Mouse (Mus musculus): ENCODE measurements at regions not wholly inside any gene's neighbourhood (a gene's known extent, or its start where the extent isn't known, plus 50 kb on each side); places are given as distances from the start of the nearest gene placed in this dataset.

- DNase-seq (ENCODE audit: low read depth in 1 of 2, low spot score in 2 of 2): no peak
Observed at GRCm38 (mm10) chr13:83206622-83207021, 297.2 kb upstream of the Mef2c start.

DNA sequence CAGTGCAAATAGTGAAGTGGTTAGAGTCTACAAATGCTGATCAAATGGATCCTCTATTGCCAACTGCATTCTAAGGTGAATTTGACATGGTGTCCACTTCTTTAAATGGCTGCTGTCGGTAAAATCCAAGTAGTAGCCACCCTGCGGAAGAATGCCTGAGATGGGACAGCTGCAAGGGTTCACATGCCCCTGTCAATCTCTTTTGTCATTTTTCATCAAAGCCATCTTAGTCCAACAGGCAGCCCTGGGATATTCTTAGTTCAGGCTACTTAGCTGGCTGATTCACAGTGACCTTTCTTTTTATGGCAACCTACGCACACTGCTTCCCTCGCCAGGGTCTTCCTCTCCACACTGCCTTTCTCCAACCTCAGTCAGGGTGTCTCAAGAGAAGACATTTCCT lies 296.3 kb upstream of the Mef2c start:
- DNase-seq (ENCODE audit: low read depth in 1 of 2, low spot score in 2 of 2): no peak

GRCm38 (mm10) chr13:83208111-83208510 lies 295.7 kb upstream of the Mef2c start:
- no peak for DNase-seq (ENCODE audit: low read depth in 1 of 2, low spot score in 2 of 2)

GRCm38 (mm10) chr13:83214811-83215210 lies 289.0 kb upstream of the Mef2c start:
- no peak for DNase-seq (ENCODE audit: low read depth in 1 of 2, low spot score in 2 of 2)

DNA sequence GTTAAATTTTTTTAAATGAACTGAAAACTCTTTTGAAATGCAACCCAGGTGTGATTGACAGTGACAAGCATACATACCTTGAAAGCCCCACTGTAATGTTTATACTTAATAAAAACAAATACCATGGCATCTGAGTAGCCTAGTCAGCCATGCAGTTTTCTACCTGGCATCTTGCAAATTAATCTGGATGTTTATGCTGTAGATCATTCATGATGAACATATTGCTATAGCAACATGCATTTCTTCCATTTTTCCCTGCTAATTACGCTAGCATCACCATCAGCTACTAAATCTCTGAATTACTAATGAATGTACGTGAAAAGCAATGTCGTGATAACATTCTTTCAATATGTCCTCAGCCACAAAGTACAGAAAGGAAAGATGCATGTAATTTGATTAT lies 287.4 kb upstream of the Mef2c start:
- DNase-seq (ENCODE audit: low read depth in 1 of 2, low spot score in 2 of 2): no peak

- DNase-seq (ENCODE audit: low read depth in 1 of 2, low spot score in 2 of 2): no peak
Observed at GRCm38 (mm10) chr13:83252452-83252851, 251.4 kb upstream of the Mef2c start.

GRCm38 (mm10) chr13:83266591-83266990 lies 237.2 kb upstream of the Mef2c start:
- DNase-seq (ENCODE audit: low read depth in 1 of 2, low spot score in 2 of 2): no peak

GRCm38 (mm10) chr13:83268663-83269062 lies 235.2 kb upstream of the Mef2c start:
- no peak for DNase-seq (ENCODE audit: low read depth in 1 of 2, low spot score in 2 of 2)

GRCm38 (mm10) chr13:83278695-83279094 lies 225.1 kb upstream of the Mef2c start:
- DNase-seq (ENCODE audit: low read depth in 1 of 2, low spot score in 2 of 2): no peak

DNA sequence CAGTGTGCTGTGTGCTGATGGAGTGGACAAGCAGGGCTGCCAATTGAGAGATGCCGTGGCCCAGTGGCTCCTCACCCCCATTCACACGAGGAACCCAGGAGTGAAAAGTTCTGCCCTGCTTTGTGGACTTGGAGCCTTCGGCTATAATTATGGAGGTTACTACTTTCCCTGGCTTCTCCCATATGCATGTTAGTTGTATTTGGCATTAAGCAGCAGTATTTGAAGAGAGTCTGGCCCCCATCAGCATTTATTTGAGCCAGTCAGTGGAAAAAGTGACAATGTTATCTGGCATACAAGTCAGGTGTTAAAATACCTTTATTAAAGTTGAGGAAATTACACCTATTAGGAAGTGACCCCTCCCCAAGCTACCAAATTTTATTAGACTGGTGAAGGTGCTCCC lies 196.1 kb upstream of the Mef2c start:
- DNase-seq (ENCODE audit: low read depth in 1 of 2, low spot score in 2 of 2): no peak

DNA sequence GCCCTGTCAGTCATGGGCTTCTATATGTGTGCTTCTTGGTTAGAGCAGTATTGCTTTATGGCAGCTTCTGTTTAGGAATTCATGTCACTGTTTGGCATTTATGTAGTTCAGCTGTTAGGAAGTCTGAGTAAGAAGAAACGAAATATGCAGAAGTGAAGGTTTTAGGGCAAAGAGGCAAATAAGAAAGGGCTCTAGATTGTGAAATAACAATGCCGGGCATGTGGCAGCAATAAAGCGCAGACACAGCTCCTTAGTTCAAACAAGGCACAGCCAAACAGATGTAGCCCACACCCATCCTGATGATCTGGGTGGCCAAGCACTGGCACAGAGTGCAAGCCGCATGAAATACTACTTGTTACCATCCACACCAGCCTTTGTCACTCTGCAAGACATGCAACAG lies 175.3 kb upstream of the Mef2c start:
- DNase-seq (ENCODE audit: low read depth in 1 of 2, low spot score in 2 of 2): no peak

DNA sequence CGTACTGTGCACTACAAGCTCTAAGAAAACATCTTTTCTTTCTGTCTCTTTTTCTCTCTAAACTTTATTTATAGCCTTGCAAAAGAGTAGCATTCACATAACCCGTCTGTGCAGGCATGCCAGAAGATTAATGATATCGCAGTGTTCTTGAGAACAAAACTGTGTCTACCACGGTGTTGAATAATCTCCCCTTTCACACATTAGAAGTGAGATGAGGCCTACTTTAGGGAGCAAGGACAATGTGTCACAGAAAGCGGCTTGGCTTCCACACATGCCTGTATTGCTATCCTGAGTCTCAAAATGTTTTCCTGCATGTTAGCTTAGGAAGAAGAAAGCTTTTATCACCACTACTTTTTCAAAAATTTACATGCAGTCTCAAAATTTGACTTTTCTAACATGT lies 170.1 kb upstream of the Mef2c start:
- DNase-seq (ENCODE audit: low read depth in 1 of 2, low spot score in 2 of 2): no peak

DNA sequence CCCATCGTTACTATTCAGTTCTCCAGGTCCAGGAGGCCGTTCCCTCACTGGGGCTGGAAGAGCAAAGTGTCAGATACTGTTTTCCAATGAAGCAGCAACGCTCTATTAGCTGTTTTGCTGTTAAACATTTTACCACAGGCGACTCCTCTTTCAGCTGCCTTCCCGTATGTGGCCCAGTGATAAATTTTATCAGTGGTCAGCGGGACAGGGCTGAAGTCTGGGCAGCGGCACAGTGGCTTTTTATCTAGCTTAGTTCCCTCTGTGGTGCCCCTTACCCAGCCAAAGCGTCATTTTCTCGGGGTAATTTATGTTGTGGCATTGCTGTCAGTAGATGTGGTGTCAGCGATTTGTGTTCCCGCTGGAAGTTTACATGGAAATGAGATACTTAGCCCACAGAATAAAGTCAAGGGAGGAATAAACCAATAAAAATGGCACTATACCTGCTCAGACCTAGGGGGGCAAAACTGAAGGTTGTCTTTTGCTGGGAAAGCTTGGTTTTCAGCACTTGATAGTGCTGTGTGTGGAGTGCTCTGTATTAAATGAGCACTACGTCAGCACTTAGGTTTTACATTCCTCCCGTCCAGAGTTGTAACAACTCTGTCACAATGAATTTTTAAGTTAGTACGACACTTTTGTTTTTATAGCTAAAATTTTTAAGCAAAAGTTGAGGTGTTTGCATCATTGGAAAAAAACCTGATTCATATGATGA lies 159.1 kb upstream of the Mef2c start:
- no peak for DNase-seq (ENCODE audit: low read depth in 1 of 2, low spot score in 2 of 2)

DNA sequence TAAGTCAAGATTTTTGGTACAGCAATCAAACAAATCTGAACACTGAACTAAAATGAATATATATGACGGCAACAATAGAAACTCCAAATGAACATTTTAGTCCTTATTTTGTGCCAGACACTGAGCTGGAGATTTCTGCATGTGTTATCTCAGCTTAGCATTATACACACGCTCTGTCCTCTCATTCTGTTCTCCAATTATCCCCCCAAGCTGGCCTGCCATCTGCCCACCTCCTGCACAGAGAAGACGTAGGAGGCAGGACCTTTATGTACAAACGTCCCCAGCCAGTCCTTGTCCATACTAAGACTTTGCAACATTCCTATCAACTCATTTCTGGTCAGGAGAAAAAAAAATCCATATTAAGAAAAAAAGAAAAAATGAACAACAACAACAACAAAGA lies 148.5 kb upstream of the Mef2c start:
- DNase-seq (ENCODE audit: low read depth in 1 of 2, low spot score in 2 of 2): no peak

GRCm38 (mm10) chr13:83360529-83360928 lies 143.3 kb upstream of the Mef2c start:
- DNase-seq (ENCODE audit: low read depth in 1 of 2, low spot score in 2 of 2): no peak

- DNase-seq (ENCODE audit: low read depth in 1 of 2, low spot score in 2 of 2): no peak
Observed at GRCm38 (mm10) chr13:83376097-83376797, 127.6 kb upstream of the Mef2c start.

- no peak for DNase-seq (ENCODE audit: low read depth in 1 of 2, low spot score in 2 of 2)
Observed at GRCm38 (mm10) chr13:83378644-83379043, 125.2 kb upstream of the Mef2c start.

- no peak for DNase-seq (ENCODE audit: low read depth in 1 of 2, low spot score in 2 of 2)
Observed at GRCm38 (mm10) chr13:83382609-83383008, 121.2 kb upstream of the Mef2c start.

GRCm38 (mm10) chr13:83394773-83395172 lies 109.1 kb upstream of the Mef2c start:
- no peak for DNase-seq (ENCODE audit: low read depth in 1 of 2, low spot score in 2 of 2)

- DNase-seq (ENCODE audit: low read depth in 1 of 2, low spot score in 2 of 2): no peak
Observed at GRCm38 (mm10) chr13:83399381-83399780, 104.5 kb upstream of the Mef2c start.

DNA sequence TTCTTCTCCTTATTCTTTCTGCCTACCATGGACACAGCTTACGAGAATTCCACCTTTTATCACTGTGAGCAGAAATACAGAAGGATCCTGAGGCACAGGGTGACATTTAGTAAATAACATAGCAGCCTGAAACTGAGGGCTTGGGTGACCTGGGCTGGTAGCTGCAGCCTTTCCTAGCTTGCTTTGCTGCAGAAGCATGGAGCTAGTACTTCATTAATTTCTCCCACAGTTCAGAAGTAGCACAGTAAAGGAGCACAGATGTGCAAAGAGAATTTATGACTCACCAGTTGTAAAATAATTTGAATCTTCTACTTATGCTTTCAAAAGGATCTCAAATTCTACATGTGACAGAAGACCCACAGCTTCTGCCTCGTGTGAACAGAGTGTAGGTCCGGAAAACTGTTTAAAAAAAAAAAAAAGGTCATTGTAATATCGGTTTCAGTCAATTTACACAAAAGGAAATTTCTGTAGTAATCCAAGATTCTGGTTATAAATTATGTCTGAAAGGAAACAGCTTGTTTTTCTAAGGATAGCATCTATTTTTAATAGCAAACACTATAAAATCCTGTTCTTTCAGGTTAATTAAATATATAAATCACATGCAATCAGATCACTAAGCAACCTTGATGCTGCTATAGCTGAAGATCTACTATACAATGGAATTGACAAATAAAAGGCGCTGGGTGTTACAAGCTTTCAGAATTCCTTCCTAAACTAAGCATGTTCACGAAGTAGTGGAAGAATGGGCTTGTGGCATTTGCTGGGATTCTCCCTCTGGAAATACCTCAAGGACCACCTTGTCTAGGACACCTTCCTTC lies 64.0 kb upstream of the Mef2c start:
- DNase-seq (ENCODE audit: low read depth in 1 of 2, low spot score in 2 of 2): no peak

DNA sequence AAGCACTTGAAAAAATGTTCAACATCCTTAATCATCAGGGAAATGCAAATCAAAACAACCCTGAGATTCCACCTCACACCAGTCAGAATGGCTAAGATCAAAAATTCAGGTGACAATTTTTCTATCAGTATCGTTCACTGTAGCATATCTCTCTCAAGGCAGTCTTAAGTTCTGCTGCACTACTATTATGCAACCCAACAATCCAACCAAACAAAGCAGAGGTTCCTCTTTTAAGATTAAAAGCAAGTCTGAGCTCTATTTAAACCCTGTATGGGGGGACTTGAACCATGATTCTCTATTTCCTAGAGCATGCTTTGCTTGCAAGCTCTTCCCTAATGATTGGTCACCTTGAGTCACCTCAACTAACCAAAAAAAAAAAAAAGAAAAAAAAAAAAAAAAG lies 59.6 kb upstream of the Mef2c start:
- no peak for DNase-seq (ENCODE audit: low read depth in 1 of 2, low spot score in 2 of 2)
